Mouse (Mus musculus) midbrain, embryonic 10.5 days (tissue): ENCODE data around the gene Cpa1. TPM values are rescaled to one million over a fixed set of nuclear protein-coding genes. Genes with fewer than 3 reads are reported as not detected.

Experiments used
- DNase-seq: peaks from one replicate; pipeline ENCODE4 v3.0.0-alpha.2; 2017; ENCODE audit warnings: low spot score
- H3K27ac ChIP-seq: fragments of 300-500 bp; sonication (generic); replicated peaks from 2 replicates; pipeline ENCODE4 v1.5.1; 2016; ENCODE audit warnings: mild to moderate bottlenecking
- H3K27me3 ChIP-seq: fragments of 300-500 bp; sonication (generic); 2 replicates; pipeline ENCODE4 v1.6.1; 2016; ENCODE audit warnings: low read depth, mild to moderate bottlenecking; ENCODE audit not compliant: poor library complexity, severe bottlenecking
- H3K36me3 ChIP-seq: fragments of 300-500 bp; sonication (generic); 2 replicates; pipeline ENCODE4 v1.6.1; 2016; ENCODE audit warnings: mild to moderate bottlenecking, moderate library complexity
- H3K4me1 ChIP-seq: fragments of 300-500 bp; sonication (generic); 2 replicates; pipeline ENCODE4 v1.6.1; 2016
- H3K4me3 ChIP-seq: fragments of 300-500 bp; sonication (generic); 2 replicates; pipeline ENCODE4 v1.5.1; 2016; ENCODE audit warnings: mild to moderate bottlenecking, moderate library complexity
- H3K9me3 ChIP-seq: fragments of 300-500 bp; sonication (generic); replicated peaks from 2 replicates; pipeline ENCODE4 v1.6.1; 2016; ENCODE audit warnings: mild to moderate bottlenecking
- WGBS: fragments of 180-500 bp; shearing (Covaris S2); methylation state at CpG from one replicate; pipeline ENCODE4 v1.1.7; 2016; 5-methylcytosine and 5-hydroxymethylcytosine counted together
- polyA plus RNA-seq: library from polyadenylated mRNA; unstranded; fragments of >200 nt; fragmentation: Nextera tagmentation; extraction: Ambion mirVana; gene quantifications from 2 replicates; pipeline ENCODE4 v1.2.1, GENCODE M21; 2016

Gene Cpa1
- polyA plus RNA-seq, 1 experiment from 2014 or later: 0.19 TPM

DNA sequence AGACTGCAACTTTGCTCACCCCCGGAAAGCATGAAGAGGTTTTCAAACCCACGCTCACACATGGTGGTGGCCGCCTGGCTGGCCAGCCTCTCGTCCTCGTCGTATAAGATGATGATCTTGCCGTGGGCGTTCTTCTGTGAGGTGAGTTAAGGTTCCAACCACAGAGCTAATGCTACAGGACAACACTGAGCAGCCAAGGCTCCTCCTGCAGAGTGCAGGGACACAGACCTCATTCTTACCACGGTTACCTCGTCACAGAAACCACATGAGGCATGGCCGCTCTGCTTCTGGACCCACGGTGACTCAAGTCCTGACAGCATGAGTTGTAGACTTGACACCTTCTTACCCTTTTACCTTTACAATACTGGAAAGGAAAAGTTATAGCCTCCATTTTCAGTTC is 18.3 kb downstream of the Cpa1 start:
- Histone ChIP-seq H3K36me3 (peaks cover 33% of the 10 kb centered on the region), H3K27ac (peak overlapping the region; percentile 58; the same call in 1 of the 2 replicates), H3K4me3 (no peak overlapping the region), H3K27me3 (0 out of 2 replicates have a peak, but pooled peaks cover 8% of the 10 kb centered on the region), H3K9me3 (no peaks in the 10 kb centered on the region), H3K4me1 (peaks cover 65% of the 10 kb centered on the region)
- WGBS: 97% methylated on average over 12 of the region's 12 CpGs
- DNase-seq: no peak

GRCm38 (mm10) chr6:30658619-30659018 is 19.6 kb downstream of the Cpa1 start:
- H3K36me3 ChIP-seq: peaks cover 33% of the 10 kb centered on the region
- H3K27me3 ChIP-seq: 0 out of 2 replicates have a peak, but pooled peaks cover 8% of the 10 kb centered on the region
- H3K9me3 ChIP-seq: no peaks in the 10 kb centered on the region
- H3K4me3 ChIP-seq: no peak overlapping the region
- H3K27ac ChIP-seq: peak overlapping the region; percentile 59
- WGBS: 71% methylated on average over 9 of the region's 9 CpGs
- DNase-seq: no peak
- peaks cover 57% of the 10 kb centered on the region for H3K4me1 ChIP-seq

- no peak for DNase-seq
- 48% methylated on average over 6 of the region's 6 CpGs for WGBS
- Histone ChIP-seq H3K4me1 (peaks cover 69% of the 10 kb centered on the region), H3K4me3 (no peak overlapping the region), H3K36me3 (peaks cover 14% of the 10 kb centered on the region), H3K27me3 (peaks cover 8% of the 10 kb centered on the region; the same call in 1 of the 2 replicates), H3K9me3 (no peaks in the 10 kb centered on the region), H3K27ac (peak overlapping the region; percentile 77)
These were observed 25.8 kb downstream of the Cpa1 start for GRCm38 (mm10) chr6:30664776-30665175.

DNA sequence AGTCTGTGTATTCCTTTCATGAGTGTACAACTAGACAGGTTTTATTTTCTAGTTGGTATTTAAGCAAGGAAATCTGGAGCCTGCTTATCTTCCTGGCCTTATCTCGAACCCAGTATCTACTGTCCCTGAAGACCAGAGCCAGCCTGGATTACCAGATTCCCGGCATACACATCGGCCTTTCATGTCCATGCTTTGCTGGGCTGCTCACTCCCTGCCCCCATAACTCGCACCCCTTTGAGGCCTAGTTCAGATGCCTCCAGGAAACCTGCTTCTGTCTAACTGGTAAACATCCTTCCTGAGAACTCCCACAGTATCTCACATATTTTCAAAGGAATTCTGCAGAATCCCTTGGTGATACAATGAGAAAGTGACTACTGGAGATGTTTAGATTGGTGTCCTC is 26.3 kb downstream of the Cpa1 start:
- peaks cover 12% of the 10 kb centered on the region; the same call in 1 of the 2 replicates for H3K27me3 ChIP-seq
- peak overlapping the region; percentile 77 for H3K27ac ChIP-seq
- H3K4me3 ChIP-seq: no peak overlapping the region
- no peak for DNase-seq
- no peaks in the 10 kb centered on the region for H3K9me3 ChIP-seq
- WGBS: 61% methylated on average over 4 of the region's 4 CpGs
- H3K4me1 ChIP-seq: peaks cover 71% of the 10 kb centered on the region
- peaks cover 10% of the 10 kb centered on the region for H3K36me3 ChIP-seq

- H3K9me3 ChIP-seq: no peaks in the 10 kb centered on the region
- no peak overlapping the region for H3K4me3 ChIP-seq
- peaks cover 17% of the 10 kb centered on the region for H3K27me3 ChIP-seq
- DNase-seq: no peak
- WGBS: 29% methylated on average over 6 of the region's 6 CpGs
- H3K4me1 ChIP-seq: peaks cover 65% of the 10 kb centered on the region
- peak overlapping the region; percentile 77 for H3K27ac ChIP-seq
- 0 out of 2 replicates have a peak, but pooled peaks cover 5% of the 10 kb centered on the region for H3K36me3 ChIP-seq
These were observed 27.0 kb downstream of the Cpa1 start for GRCm38 (mm10) chr6:30666043-30666442.

- no peak for DNase-seq
- Histone ChIP-seq H3K4me1 (peaks cover 65% of the 10 kb centered on the region), H3K27ac (peak overlapping the region; percentile 77), H3K27me3 (peaks cover 18% of the 10 kb centered on the region), H3K4me3 (no peak overlapping the region), H3K9me3 (no peaks in the 10 kb centered on the region), H3K36me3 (0 out of 2 replicates have a peak, but pooled peaks cover 5% of the 10 kb centered on the region)
- 52% methylated on average over 5 of the region's 5 CpGs for WGBS
These were observed 28.6 kb downstream of the Cpa1 start for GRCm38 (mm10) chr6:30667585-30667984.

GRCm38 (mm10) chr6:30671696-30672095 is 32.7 kb downstream of the Cpa1 start:
- Histone ChIP-seq H3K27me3 (peaks cover 18% of the 10 kb centered on the region), H3K4me1 (peaks cover 75% of the 10 kb centered on the region), H3K36me3 (0 out of 2 replicates have a peak, but pooled peaks cover 5% of the 10 kb centered on the region), H3K9me3 (no peaks in the 10 kb centered on the region), H3K4me3 (no peak overlapping the region), H3K27ac (peak overlapping the region; percentile 29)
- DNase-seq: no peak
- 86% methylated on average over 5 of the region's 5 CpGs for WGBS

GRCm38 (mm10) chr6:30673764-30674561 is 34.9 kb downstream of the Cpa1 start:
- no peaks in the 10 kb centered on the region for H3K9me3 ChIP-seq
- peaks cover 18% of the 10 kb centered on the region for H3K27me3 ChIP-seq
- WGBS: 53% methylated on average over 14 of the region's 14 CpGs
- H3K4me1 ChIP-seq: peaks cover 74% of the 10 kb centered on the region
- H3K27ac ChIP-seq: peak overlapping the region; percentile 92
- 0 out of 2 replicates have a peak, but pooled peaks cover 5% of the 10 kb centered on the region for H3K36me3 ChIP-seq
- no peak for DNase-seq
- no peak overlapping the region for H3K4me3 ChIP-seq

DNA sequence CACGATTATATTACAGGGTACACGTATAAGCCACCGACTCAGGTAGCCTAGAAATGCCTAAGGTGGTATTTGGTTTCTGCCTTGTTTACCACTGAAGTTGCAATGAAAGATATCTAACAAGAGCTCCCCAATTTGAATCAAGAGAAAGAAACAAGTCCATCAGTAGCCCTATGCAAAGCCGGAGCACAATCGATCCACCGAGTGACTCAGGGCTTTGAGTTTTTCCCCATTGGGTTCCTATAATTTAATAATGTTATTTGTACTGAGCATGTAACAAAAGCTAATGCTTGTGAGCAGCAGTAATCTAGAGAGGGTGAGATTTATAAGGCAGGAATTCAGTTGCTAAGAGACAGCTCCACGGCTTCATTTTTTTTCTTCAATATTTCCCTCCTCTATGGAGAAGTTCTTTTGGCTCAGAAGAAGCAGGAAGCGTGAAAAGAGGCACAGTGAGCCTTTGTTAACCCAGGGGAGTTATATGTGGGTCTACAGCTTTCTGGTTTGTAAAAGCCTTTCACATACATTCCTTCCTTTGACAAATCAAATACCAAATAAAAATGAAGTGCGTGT is 35.8 kb downstream of the Cpa1 start:
- WGBS: 57% methylated on average over 9 of the region's 9 CpGs
- no peak overlapping the region for H3K4me3 ChIP-seq
- H3K4me1 ChIP-seq: peaks cover 76% of the 10 kb centered on the region
- H3K9me3 ChIP-seq: no peaks in the 10 kb centered on the region
- no peak for DNase-seq
- H3K36me3 ChIP-seq: no peaks in the 10 kb centered on the region
- peak overlapping the region; percentile 92 for H3K27ac ChIP-seq
- H3K27me3 ChIP-seq: peaks cover 9% of the 10 kb centered on the region

DNA sequence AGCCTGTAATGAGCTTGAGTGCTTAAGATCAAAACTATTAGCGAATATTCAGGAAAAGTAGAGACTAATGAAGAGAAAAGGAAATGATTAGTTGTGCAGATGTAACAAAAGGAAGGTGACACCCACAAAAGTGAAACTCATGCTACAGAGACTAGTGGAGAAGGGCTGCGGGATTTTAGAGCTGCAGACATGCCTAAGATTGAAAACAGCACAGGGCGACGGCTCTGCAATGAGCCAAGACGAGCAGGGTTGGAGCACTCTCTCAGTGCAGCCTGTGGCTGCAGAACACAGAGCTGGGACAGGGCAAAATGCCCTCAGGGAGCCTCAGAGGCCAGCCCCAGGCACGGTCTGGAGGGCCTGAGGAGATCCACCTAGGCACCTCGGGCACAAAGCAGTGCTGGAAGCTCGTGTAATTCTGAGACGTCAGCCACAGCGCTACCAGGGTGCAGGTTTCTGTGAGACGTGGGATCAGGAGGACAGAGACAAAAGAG is 36.3 kb downstream of the Cpa1 start:
- Histone ChIP-seq H3K4me3 (peak overlapping the region; percentile 32), H3K27ac (peak overlapping the region; percentile 92), H3K36me3 (no peaks in the 10 kb centered on the region; the same call in 1 of the 2 replicates), H3K9me3 (no peaks in the 10 kb centered on the region), H3K27me3 (peaks cover 6% of the 10 kb centered on the region; the same call in 1 of the 2 replicates), H3K4me1 (peaks cover 73% of the 10 kb centered on the region)
- WGBS: 17% methylated on average over 11 of the region's 11 CpGs
- DNase-seq: peak; percentile 42

DNA sequence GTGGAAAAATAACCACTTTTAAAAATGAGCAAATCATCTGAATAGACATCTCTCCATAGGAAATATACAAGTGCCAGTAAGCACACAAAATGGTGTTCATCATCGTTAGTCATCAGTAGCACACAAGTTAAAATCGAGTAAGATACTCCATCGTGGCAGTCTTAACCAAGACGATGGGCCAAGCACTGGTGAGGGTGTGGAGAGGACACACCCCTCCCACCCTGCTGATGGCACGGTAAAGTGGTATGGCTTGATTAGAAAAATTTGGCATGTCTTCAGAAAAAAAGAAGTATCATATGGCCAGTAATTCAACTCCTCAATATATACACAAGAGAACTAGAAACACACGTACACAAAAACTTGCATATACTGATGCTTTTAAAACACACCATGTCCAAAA is 37.5 kb downstream of the Cpa1 start:
- H3K4me3 ChIP-seq: no peak overlapping the region
- H3K27me3 ChIP-seq: no peaks in the 10 kb centered on the region
- WGBS: 91% methylated on average over 6 of the region's 6 CpGs
- no peaks in the 10 kb centered on the region; the same call in 1 of the 2 replicates for H3K36me3 ChIP-seq
- no peaks in the 10 kb centered on the region for H3K9me3 ChIP-seq
- H3K4me1 ChIP-seq: peaks cover 75% of the 10 kb centered on the region
- no peak overlapping the region for H3K27ac ChIP-seq
- no peak for DNase-seq

DNA sequence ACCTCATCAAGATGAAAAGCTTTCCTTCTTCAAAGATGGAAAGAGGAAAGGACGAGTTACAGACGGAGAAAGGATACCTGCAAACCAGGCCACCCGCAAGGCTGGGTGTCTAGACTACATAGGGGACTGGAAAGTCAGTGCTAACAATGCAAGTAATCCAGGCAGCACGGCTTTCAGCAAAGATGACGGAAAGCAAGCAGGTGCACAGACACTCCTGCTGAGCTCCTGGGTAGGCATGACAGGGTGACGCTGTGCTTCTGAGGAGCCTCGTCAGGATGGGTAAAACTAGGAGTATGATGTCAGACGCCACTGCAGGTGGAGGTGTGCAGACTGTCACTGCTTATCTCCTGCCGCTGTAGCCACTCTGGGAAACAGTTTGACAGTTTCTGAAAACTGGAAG is 38.6 kb downstream of the Cpa1 start:
- WGBS: 79% methylated on average over 9 of the region's 9 CpGs
- Histone ChIP-seq H3K27ac (peak overlapping the region; percentile 61; the same call in 1 of the 2 replicates), H3K27me3 (no peaks in the 10 kb centered on the region), H3K9me3 (no peaks in the 10 kb centered on the region), H3K4me3 (no peak overlapping the region), H3K4me1 (peaks cover 76% of the 10 kb centered on the region), H3K36me3 (no peaks in the 10 kb centered on the region; the same call in 1 of the 2 replicates)
- no peak for DNase-seq

DNA sequence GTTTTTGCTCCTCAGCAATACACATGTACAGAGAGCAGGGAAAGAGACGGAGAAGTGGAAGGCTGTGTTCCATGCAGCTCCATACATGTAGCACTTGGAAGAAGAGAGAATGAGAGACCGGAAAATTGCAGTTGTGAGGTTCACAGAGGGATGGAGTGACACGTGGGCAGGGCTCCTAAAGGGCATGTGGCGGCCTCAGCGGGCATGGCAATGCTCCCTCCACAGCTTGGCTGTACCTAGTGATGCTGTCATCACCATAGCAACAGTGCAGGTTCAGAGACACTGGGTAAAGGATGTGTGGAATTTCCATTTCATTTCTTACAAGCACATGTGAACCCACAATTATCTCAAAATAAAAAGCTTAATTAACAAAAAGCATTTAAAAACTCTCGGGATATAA is 39.5 kb downstream of the Cpa1 start:
- Histone ChIP-seq H3K36me3 (peaks cover 5% of the 10 kb centered on the region), H3K9me3 (no peaks in the 10 kb centered on the region), H3K4me1 (peaks cover 73% of the 10 kb centered on the region), H3K27me3 (no peaks in the 10 kb centered on the region), H3K27ac (peak overlapping the region; percentile 63), H3K4me3 (no peak overlapping the region)
- 71% methylated on average over 6 of the region's 6 CpGs for WGBS
- DNase-seq: peak; percentile 39
